Mouse (Mus musculus) MEL (cell line): Measurements from ENCODE around the gene BC024978. TPM values are rescaled to one million over a fixed set of nuclear protein-coding genes. Genes with fewer than 3 reads are reported as not detected.

Experiments used
- DNase-seq: peaks from one replicate; pipeline ENCODE4 v3.0.0; 2011; ENCODE audit warnings: low read depth, low spot score
- H3K27ac ChIP-seq: 2 replicates; pipeline ENCODE4 v1.5.1; 2012; ENCODE audit warnings: low read depth, mild to moderate bottlenecking, control low read depth, low read length, moderate library complexity; ENCODE audit not compliant: control insufficient read depth
- H3K27me3 ChIP-seq, 2 experiments: fragments of 150-350 bp in 1 of 2; sonication (generic) in 1 of 2; 2 replicates each; pipeline ENCODE4 v1.6.1; 2012; ENCODE audit warnings: low read length in 2 of 2, mild to moderate bottlenecking in 2 of 2, improper control_type of control experiment in 1 of 2, moderate library complexity in 1 of 2; ENCODE audit not compliant: insufficient read depth in 2 of 2, control insufficient read depth in 1 of 2
- H3K36me3 ChIP-seq, 2 experiments: 2 replicates each; pipeline ENCODE4 v1.6.1; 2012 to 2014; ENCODE audit warnings: low read length in 2 of 2, improper control_type of control experiment in 1 of 2, inconsistent platforms in 1 of 2, mild to moderate bottlenecking in 1 of 2; ENCODE audit not compliant: insufficient read depth in 2 of 2, control insufficient read depth in 1 of 2
- H3K4me1 ChIP-seq, 2 experiments: fragments of 150-350 bp in 1 of 2; sonication (generic) in 1 of 2; 2 replicates each; pipeline ENCODE4 v1.6.1; 2012; ENCODE audit warnings: low read length in 2 of 2, improper control_type of control experiment in 1 of 2, mild to moderate bottlenecking in 1 of 2; ENCODE audit not compliant: insufficient read depth in 2 of 2, control insufficient read depth in 1 of 2
- H3K4me3 ChIP-seq, 2 experiments: fragments of 150-350 bp in 1 of 2; sonication (generic) in 1 of 2; 2 replicates each; pipeline ENCODE4 v1.5.1; 2012; ENCODE audit warnings: low read depth in 2 of 2, low read length in 2 of 2, mild to moderate bottlenecking in 2 of 2, moderate library complexity in 2 of 2, control low read depth in 1 of 2, improper control_type of control experiment in 1 of 2; ENCODE audit not compliant: control insufficient read depth in 1 of 2, insufficient read depth in 1 of 2
- H3K79me2 ChIP-seq: 2 replicates; pipeline ENCODE4 v1.6.1; 2012; ENCODE audit warnings: mild to moderate bottlenecking, low read length, moderate library complexity; ENCODE audit not compliant: control insufficient read depth, poor library complexity, insufficient read depth
- H3K9ac ChIP-seq: 2 replicates; pipeline ENCODE4 v1.6.1; 2012; ENCODE audit warnings: low read depth, mild to moderate bottlenecking, control low read depth, low read length, moderate library complexity; ENCODE audit not compliant: control insufficient read depth, poor library complexity, severe bottlenecking
- H3K9me3 ChIP-seq: fragments of 150-350 bp; sonication (generic); replicated peaks from 2 replicates; pipeline ENCODE4 v1.6.1; 2012; ENCODE audit warnings: mild to moderate bottlenecking, low read length, improper control_type of control experiment, moderate library complexity; ENCODE audit not compliant: insufficient read depth
- BHLHE40 ChIP-seq: IDR thresholded peaks from 2 replicates; pipeline ENCODE4 v1.6.1; 2012; ENCODE audit warnings: low read depth, mild to moderate bottlenecking, inconsistent platforms, low read length, improper control_type of control experiment, borderline replicate concordance
- CHD2 ChIP-seq: IDR thresholded peaks from 2 replicates; pipeline ENCODE4 v1.6.1; 2011; ENCODE audit warnings: low read length, improper control_type of control experiment
- CTCF ChIP-seq, 3 experiments: IDR thresholded peaks in 2 of 3; conservative IDR thresholded peaks in 1 of 3; 2 replicates each; pipeline ENCODE4 v1.5.1; 2011 to 2012; ENCODE audit warnings: low read length in 3 of 3, low read depth in 2 of 3, mild to moderate bottlenecking in 2 of 3, improper control_type of control experiment in 1 of 3, inconsistent platforms in 1 of 3, mixed read lengths in 1 of 3, moderate library complexity in 1 of 3; ENCODE audit not compliant: control insufficient read depth in 1 of 3, insufficient read depth in 1 of 3, poor library complexity in 1 of 3, severe bottlenecking in 1 of 3
- E2F4 ChIP-seq: IDR thresholded peaks from 2 replicates; pipeline ENCODE4 v1.6.1; 2011; ENCODE audit warnings: low read depth, low read length, improper control_type of control experiment, borderline replicate concordance
- EP300 ChIP-seq, 2 experiments: IDR thresholded peaks; 2 replicates each; pipeline ENCODE4 v1.6.1; 2011; ENCODE audit warnings: improper control_type of control experiment in 2 of 2, low read length in 2 of 2, low read depth in 1 of 2, mild to moderate bottlenecking in 1 of 2
- ETS1 ChIP-seq: IDR thresholded peaks from 2 replicates; pipeline ENCODE4 v1.6.1; 2012; ENCODE audit warnings: low read depth, mild to moderate bottlenecking, inconsistent platforms, low read length, improper control_type of control experiment, moderate library complexity
- GABPA ChIP-seq: IDR thresholded peaks from 2 replicates; pipeline ENCODE4 v1.6.1; 2012; ENCODE audit warnings: low read depth, mild to moderate bottlenecking, inconsistent platforms, low read length, improper control_type of control experiment, moderate library complexity
- GATA1 ChIP-seq: IDR thresholded peaks from 2 replicates; pipeline ENCODE4 v1.6.1; 2011; ENCODE audit warnings: low read depth, low read length, improper control_type of control experiment
- JUND ChIP-seq: IDR thresholded peaks from 2 replicates; pipeline ENCODE4 v1.6.1; 2011; ENCODE audit warnings: low read depth, mild to moderate bottlenecking, improper control_type of control experiment, low read length
- MAFK ChIP-seq: IDR thresholded peaks from 2 replicates; pipeline ENCODE4 v1.6.1; 2011; ENCODE audit warnings: low read depth, mild to moderate bottlenecking, low read length, improper control_type of control experiment, borderline replicate concordance
- MAZ ChIP-seq: IDR thresholded peaks from 2 replicates; pipeline ENCODE4 v1.6.1; 2012; ENCODE audit warnings: low read depth, mild to moderate bottlenecking, inconsistent platforms, low read length, improper control_type of control experiment
- MEF2A ChIP-seq: IDR thresholded peaks from 2 replicates; pipeline ENCODE4 v1.6.1; 2014; ENCODE audit warnings: low read depth, mild to moderate bottlenecking, inconsistent platforms, low read length, improper control_type of control experiment; ENCODE audit not compliant: poor library complexity, insufficient replicate concordance, severe bottlenecking; ENCODE audit errors: extremely low read depth
- MXI1 ChIP-seq: IDR thresholded peaks from 2 replicates; pipeline ENCODE4 v1.6.1; 2011; ENCODE audit warnings: mild to moderate bottlenecking, low read depth, low read length, improper control_type of control experiment
- MYC ChIP-seq: IDR thresholded peaks from 2 replicates; pipeline ENCODE4 v1.6.1; 2011; ENCODE audit warnings: low read depth, mild to moderate bottlenecking, low read length, improper control_type of control experiment, moderate library complexity
- NELFE ChIP-seq: IDR thresholded peaks from 2 replicates; pipeline ENCODE4 v1.6.1; 2011; ENCODE audit warnings: low read depth, low read length, improper control_type of control experiment
- NRF1 ChIP-seq: IDR thresholded peaks from 2 replicates; pipeline ENCODE4 v1.6.1; 2014; ENCODE audit warnings: low read depth, mild to moderate bottlenecking, inconsistent platforms, low read length, improper control_type of control experiment, moderate library complexity; ENCODE audit not compliant: poor library complexity, insufficient read depth, severe bottlenecking
- POLR2A ChIP-seq, 2 experiments: IDR thresholded peaks; 2 replicates each; pipeline ENCODE4 v1.6.1; 2011 to 2012; ENCODE audit warnings: low read length in 2 of 2, mild to moderate bottlenecking in 2 of 2, control low read depth in 1 of 2, improper control_type of control experiment in 1 of 2, low read depth in 1 of 2, moderate library complexity in 1 of 2; ENCODE audit not compliant: control insufficient read depth in 1 of 2, insufficient read depth in 1 of 2, poor library complexity in 1 of 2
- RAD21 ChIP-seq: IDR thresholded peaks from 2 replicates; pipeline ENCODE4 v1.6.1; 2011; ENCODE audit warnings: mild to moderate bottlenecking, low read depth, low read length, improper control_type of control experiment
- SIN3A ChIP-seq: IDR thresholded peaks from 2 replicates; pipeline ENCODE4 v1.6.1; 2012; ENCODE audit warnings: low read length, improper control_type of control experiment, inconsistent platforms
- SMC3 ChIP-seq: IDR thresholded peaks from 2 replicates; pipeline ENCODE4 v1.6.1; 2011; ENCODE audit warnings: low read depth, low read length, improper control_type of control experiment
- TBP ChIP-seq: IDR thresholded peaks from 2 replicates; pipeline ENCODE4 v1.8.0; 2011; ENCODE audit warnings: low read depth, low read length, improper control_type of control experiment
- TCF12 ChIP-seq: IDR thresholded peaks from 2 replicates; pipeline ENCODE4 v1.6.1; 2014; ENCODE audit warnings: low read depth, mild to moderate bottlenecking, inconsistent platforms, low read length, improper control_type of control experiment, moderate library complexity
- UBTF ChIP-seq: IDR thresholded peaks from 2 replicates; pipeline ENCODE4 v1.6.1; 2012; ENCODE audit warnings: low read depth, mild to moderate bottlenecking, inconsistent platforms, low read length, improper control_type of control experiment, moderate library complexity, borderline replicate concordance; ENCODE audit not compliant: insufficient read depth
- USF2 ChIP-seq, 2 experiments: IDR thresholded peaks; 2 replicates each; pipeline ENCODE4 v1.6.1; 2011 to 2012; ENCODE audit warnings: improper control_type of control experiment in 2 of 2, low read length in 2 of 2, borderline replicate concordance in 1 of 2, inconsistent platforms in 1 of 2, low read depth in 1 of 2, mild to moderate bottlenecking in 1 of 2; ENCODE audit not compliant: insufficient read depth in 1 of 2
- ZC3H11A ChIP-seq: IDR thresholded peaks from 2 replicates; pipeline ENCODE4 v1.6.1; 2012; ENCODE audit warnings: low read depth, mild to moderate bottlenecking, inconsistent platforms, low read length, improper control_type of control experiment
- ZNF384 ChIP-seq: IDR thresholded peaks from 2 replicates; pipeline ENCODE4 v1.6.1; 2012; ENCODE audit warnings: low read depth, mild to moderate bottlenecking, inconsistent platforms, low read length, improper control_type of control experiment
- polyA plus RNA-seq, 2 experiments: library from polyadenylated mRNA; stranded (reverse) in 1 of 2; unstranded in 1 of 2; fragments of >175 nt in 1 of 2; fragments of >200 nt in 1 of 2; gene quantifications; 2 replicates each; pipeline versions ENCODE4 v1.2.1 to v1.2.4; 2012; ENCODE audit warnings: low replicate concordance in 2 of 2, low read depth in 1 of 2; ENCODE audit not compliant: insufficient read length in 2 of 2, insufficient read depth in 1 of 2, missing spikeins in 1 of 2
- total RNA-seq: library from RNA; depleted of rRNA; stranded (reverse); fragments of 300-350 nt; gene quantifications from 2 replicates; pipeline ENCODE4 v1.2.3, GENCODE M21; 2012

The BC024978 gene
- total and polyA plus RNA-seq, 3 experiments, result 2.1 to 7.1 TPM; not detected in 1

GRCm38 (mm10) chr7:27255721-27256120, 60.1 kb downstream of the BC024978 start:
- H3K36me3 ChIP-seq, result peaks cover 0 to 36% of the 10 kb centered on the region in 2 experiments; a peak in 2 of 4 replicates
- peak; percentile 33 to 42 (median 37) for TF ChIP-seq CTCF (IDR thresholded peaks at IDR 0.05 in 2 of 3, conservative IDR thresholded peaks at IDR 0.05 in 1 of 3; ENCODE audit: control insufficient read depth in 1 of 3, insufficient read depth in 1 of 3, low read depth in 2 of 3, low read length in 3 of 3, poor library complexity in 1 of 3, severe bottlenecking in 1 of 3)
- no peak for TF ChIP-seq SIN3A
- TF ChIP-seq SMC3, result 0 out of 2 replicates have a peak, but pooled peaks have one; percentile 3
- TF ChIP-seq RAD21, result peak; percentile 15
- TF ChIP-seq ZNF384, result no peak
- TF ChIP-seq ETS1, result no peak
- no peak for TF ChIP-seq MAFK
- TF ChIP-seq E2F4, result no peak
- no peak for TF ChIP-seq TCF12
- no peak for TF ChIP-seq UBTF
- TF ChIP-seq MXI1, result no peak
- TF ChIP-seq USF2 (IDR thresholded peaks at IDR 0.05; ENCODE audit: borderline replicate concordance in 1 of 2, insufficient read depth in 1 of 2, low read depth in 1 of 2, low read length in 2 of 2), result no peak
- TF ChIP-seq GATA1, result no peak
- no peak for TF ChIP-seq CHD2
- no peaks in the 10 kb centered on the region; the same call in 1 of the 2 replicates for H3K79me2 ChIP-seq
- H3K27ac ChIP-seq, result peak overlapping the region; percentile 88; the same call in 1 of the 2 replicates
- peak; percentile 48 for DNase-seq
- no peak overlapping the region for H3K4me3 ChIP-seq
- no peaks in the 10 kb centered on the region for H3K9me3 ChIP-seq
- no peaks in the 10 kb centered on the region for H3K27me3 ChIP-seq
- no peak overlapping the region for H3K9ac ChIP-seq
- H3K4me1 ChIP-seq, result peaks cover 15 to 47% of the 10 kb centered on the region in 2 experiments

- H3K4me3 ChIP-seq, result peak overlapping the region; percentile 52 to 92
- TF ChIP-seq E2F4, result no peak
- TF ChIP-seq USF2 (IDR thresholded peaks at IDR 0.05; ENCODE audit: borderline replicate concordance in 1 of 2, insufficient read depth in 1 of 2, low read depth in 1 of 2, low read length in 2 of 2), result no peak
- no peak for TF ChIP-seq JUND
- TF ChIP-seq UBTF, result no peak
- TF ChIP-seq GABPA, result no peak
- TF ChIP-seq ETS1, result no peak
- no peak; the same call in 1 of the 2 replicates for TF ChIP-seq ZC3H11A
- TF ChIP-seq MAZ, result no peak
- no peak for TF ChIP-seq TBP
- TF ChIP-seq MEF2A, result no peak
- TF ChIP-seq SIN3A, result peak; percentile 61
- no peak for TF ChIP-seq MAFK
- peak; percentile 44; the same call in 1 of the 2 replicates for TF ChIP-seq BHLHE40
- TF ChIP-seq EP300 (IDR thresholded peaks at IDR 0.05; ENCODE audit: low read depth in 1 of 2, low read length in 2 of 2), result peak in 1 of 2 experiments; percentile 20; a peak in 2 of 4 replicates
- TF ChIP-seq SMC3, result no peak
- TF ChIP-seq MYC, result 0 out of 2 replicates have a peak, but pooled peaks have one; percentile 35
- no peak for TF ChIP-seq GATA1
- peak; percentile 26 for TF ChIP-seq NELFE
- no peak for TF ChIP-seq CTCF (IDR thresholded peaks at IDR 0.05 in 2 of 3, conservative IDR thresholded peaks at IDR 0.05 in 1 of 3; ENCODE audit: control insufficient read depth in 1 of 3, insufficient read depth in 1 of 3, low read depth in 2 of 3, low read length in 3 of 3, poor library complexity in 1 of 3, severe bottlenecking in 1 of 3)
- TF ChIP-seq POLR2A (IDR thresholded peaks at IDR 0.05; ENCODE audit: control insufficient read depth in 1 of 2, insufficient read depth in 1 of 2, low read depth in 1 of 2, low read length in 2 of 2, poor library complexity in 1 of 2), result no peak; a peak in 1 of 4 replicates
- TF ChIP-seq NRF1, result no peak
These were observed 61.7 kb downstream of the BC024978 start for GRCm38 (mm10) chr7:27257046-27257851.

More at GRCm38 (mm10) chr7:27257046-27257851, 61.7 kb downstream of the BC024978 start:
- DNase-seq, result peak; percentile 90
- H3K27me3 ChIP-seq, result no peaks in the 10 kb centered on the region
- H3K36me3 ChIP-seq, result peaks cover 0 to 31% of the 10 kb centered on the region in 2 experiments; a peak in 2 of 4 replicates
- no peaks in the 10 kb centered on the region for H3K9me3 ChIP-seq
- peak overlapping the region; percentile 61 for H3K9ac ChIP-seq
- H3K79me2 ChIP-seq, result no peaks in the 10 kb centered on the region; the same call in 1 of the 2 replicates
- H3K27ac ChIP-seq, result peak overlapping the region; percentile 88
- H3K4me1 ChIP-seq, result peaks cover 13 to 43% of the 10 kb centered on the region in 2 experiments
